19 mouse cellular contexts compared by ENCODE assay signal in genomic region chr7:133013923-133014322, GRCm38 (mm10).
DNase-seq lines count a peak whose midpoint lies in the region; ATAC-seq and TF ChIP-seq lines count a peak whose summit lies in the region.
"Had no signal": no experiment of that assay in that cellular context is flagged by ENCODE, and none has a peak within 500 bp of the region (broad histone marks: within the 10 kb centered on the region; RNA-seq: fewer than 3 reads in every experiment).

No protein-coding gene starts in this region.

- H3K27me3 ChIP-seq in forebrain, embryonic 10.5 days (ENCODE audit: poor library complexity, severe bottlenecking), result no peaks in the 10 kb centered on the region
- H3K27me3 ChIP-seq in forebrain, embryonic 15.5 days, result no peaks in the 10 kb centered on the region
- H3K27me3 ChIP-seq in heart, embryonic 11.5 days (ENCODE audit: control insufficient read depth, insufficient read depth, low read length), result no peaks in the 10 kb centered on the region
- H3K27me3 ChIP-seq in midbrain, embryonic 10.5 days (ENCODE audit: low read depth, poor library complexity, severe bottlenecking), result no peaks in the 10 kb centered on the region
- H3K27me3 ChIP-seq in midbrain, postnatal 0 days (ENCODE audit: insufficient read depth, low read length), result no peaks in the 10 kb centered on the region
- H3K27me3 ChIP-seq in embryonic facial prominence, embryonic 10.5 days (replicated peaks; ENCODE audit: low read depth, poor library complexity, severe bottlenecking), result no peaks in the 10 kb centered on the region
- H3K27me3 ChIP-seq: heart, embryonic 12.5 days; hindbrain, embryonic 15.5 days; Patski had no signal

- peaks cover 82% of the 10 kb centered on the region for H3K4me1 ChIP-seq in forebrain, embryonic 10.5 days
- peaks cover 72% of the 10 kb centered on the region for H3K4me1 ChIP-seq in forebrain, embryonic 15.5 days
- peaks cover 49% of the 10 kb centered on the region for H3K4me1 ChIP-seq in heart, embryonic 11.5 days (ENCODE audit: control insufficient read depth, insufficient read depth, low read length)
- peaks cover 88% of the 10 kb centered on the region for H3K4me1 ChIP-seq in midbrain, embryonic 10.5 days
- peaks cover 16% of the 10 kb centered on the region; the same call in 1 of the 2 replicates for H3K4me1 ChIP-seq in midbrain, postnatal 0 days (ENCODE audit: insufficient read depth, low read length)
- H3K4me1 ChIP-seq in embryonic facial prominence, embryonic 10.5 days, result peaks cover 75% of the 10 kb centered on the region

- H3K9me3 ChIP-seq in forebrain, embryonic 10.5 days, result no peaks in the 10 kb centered on the region
- H3K9me3 ChIP-seq in forebrain, embryonic 15.5 days, result no peaks in the 10 kb centered on the region
- no peaks in the 10 kb centered on the region for H3K9me3 ChIP-seq in heart, embryonic 11.5 days (replicated peaks; ENCODE audit: control insufficient read depth, low read length)
- no peaks in the 10 kb centered on the region for H3K9me3 ChIP-seq in midbrain, embryonic 10.5 days (replicated peaks)
- no peaks in the 10 kb centered on the region for H3K9me3 ChIP-seq in midbrain, postnatal 0 days (ENCODE audit: low read length)
- H3K9me3 ChIP-seq in embryonic facial prominence, embryonic 10.5 days, result no peaks in the 10 kb centered on the region
- H3K9me3 ChIP-seq: heart, embryonic 12.5 days; hindbrain, embryonic 10.5 days; hindbrain, embryonic 15.5 days had no signal

- 89% methylated on average over 10 of the region's 10 CpGs for WGBS in forebrain, embryonic 10.5 days
- 92% methylated on average over 10 of the region's 10 CpGs for WGBS in forebrain, embryonic 15.5 days
- WGBS in heart, embryonic 11.5 days (ENCODE audit: insufficient replicate concordance), result 88% methylated on average over 10 of the region's 10 CpGs
- 93% methylated on average over 10 of the region's 10 CpGs for WGBS in midbrain, embryonic 10.5 days
- 94% methylated on average over 10 of the region's 10 CpGs for WGBS in midbrain, postnatal 0 days
- WGBS in embryonic facial prominence, embryonic 10.5 days, result 92% methylated on average over 10 of the region's 10 CpGs

- peak overlapping the region; percentile 80 for H3K27ac ChIP-seq in forebrain, embryonic 10.5 days
- no peak overlapping the region for H3K27ac ChIP-seq in forebrain, embryonic 15.5 days (replicated peaks)
- H3K27ac ChIP-seq in heart, embryonic 11.5 days (ENCODE audit: low read depth, low read length), result no peak overlapping the region
- H3K27ac ChIP-seq in midbrain, embryonic 10.5 days (replicated peaks), result peak overlapping the region; percentile 82
- H3K27ac ChIP-seq in midbrain, postnatal 0 days (ENCODE audit: low read depth, low read length), result no peak overlapping the region
- H3K27ac ChIP-seq in embryonic facial prominence, embryonic 10.5 days (replicated peaks), result peak overlapping the region; percentile 69; the same call in 1 of the 2 replicates

- no peak overlapping the region for H3K4me2 ChIP-seq in forebrain, embryonic 15.5 days (replicated peaks)
- no peak overlapping the region for H3K4me2 ChIP-seq in heart, embryonic 11.5 days
- H3K4me2 ChIP-seq in midbrain, postnatal 0 days (ENCODE audit: low read depth, low read length, poor library complexity, severe bottlenecking), result no peak overlapping the region
- H3K4me2 ChIP-seq: heart, embryonic 12.5 days; hindbrain, embryonic 15.5 days had no signal

- peaks cover 48% of the 10 kb centered on the region for H3K36me3 ChIP-seq in forebrain, embryonic 10.5 days (replicated peaks)
- no peaks in the 10 kb centered on the region for H3K36me3 ChIP-seq in forebrain, embryonic 15.5 days
- H3K36me3 ChIP-seq in heart, embryonic 11.5 days (ENCODE audit: control insufficient read depth, insufficient read depth, low read length), result 0 out of 2 replicates have a peak, but pooled peaks cover 4% of the 10 kb centered on the region
- peaks cover 35% of the 10 kb centered on the region for H3K36me3 ChIP-seq in midbrain, embryonic 10.5 days
- H3K36me3 ChIP-seq in midbrain, postnatal 0 days (ENCODE audit: insufficient read depth, low read length), result no peaks in the 10 kb centered on the region
- H3K36me3 ChIP-seq in embryonic facial prominence, embryonic 10.5 days (replicated peaks), result peaks cover 59% of the 10 kb centered on the region
- H3K36me3 ChIP-seq: hindbrain, embryonic 15.5 days had no signal

- H3K9ac ChIP-seq in forebrain, embryonic 15.5 days (replicated peaks), result no peak overlapping the region
- 0 out of 2 replicates have a peak overlapping the region, but pooled peaks have one; percentile 6 for H3K9ac ChIP-seq in heart, embryonic 11.5 days (ENCODE audit: low read depth, low read length)
- H3K9ac ChIP-seq in midbrain, postnatal 0 days (replicated peaks; ENCODE audit: low read length, poor library complexity, severe bottlenecking), result no peak overlapping the region
- H3K9ac ChIP-seq: hindbrain, embryonic 15.5 days had no signal

- ATAC-seq in forebrain, embryonic 15.5 days (replicated peaks), result no peak
- ATAC-seq in heart, embryonic 11.5 days (replicated peaks; ENCODE audit: insufficient number of reproducible peaks, low FRiP score, low TSS enrichment), result no peak
- ATAC-seq in midbrain, postnatal 0 days (ENCODE audit: low FRiP score), result no peak
- ATAC-seq: activated CD4-positive, CD25-positive, alpha-beta regulatory T cell, adult 4 months; inflammation-experienced regulatory T-cells, adult 6 months; Patski had no signal

- no peak overlapping the region for H3K4me3 ChIP-seq in forebrain, embryonic 10.5 days
- no peak overlapping the region for H3K4me3 ChIP-seq in forebrain, embryonic 15.5 days
- no peak overlapping the region for H3K4me3 ChIP-seq in heart, embryonic 11.5 days (ENCODE audit: low read depth, low read length)
- no peak overlapping the region for H3K4me3 ChIP-seq in midbrain, embryonic 10.5 days
- no peak overlapping the region for H3K4me3 ChIP-seq in midbrain, postnatal 0 days (ENCODE audit: low read depth, low read length)
- no peak overlapping the region for H3K4me3 ChIP-seq in embryonic facial prominence, embryonic 10.5 days
- H3K4me3 ChIP-seq: gastrocnemius, adult 2 months; heart, embryonic 12.5 days; hindbrain, embryonic 10.5 days; hindbrain, embryonic 15.5 days had no signal

- no peak for DNase-seq in forebrain, embryonic 10.5 days (ENCODE audit: extremely low spot score, low spot score)
- DNase-seq in heart, adult 18-20 months, result no peak
- DNase-seq in midbrain, embryonic 10.5 days (ENCODE audit: low spot score), result no peak
- DNase-seq in midbrain, postnatal 0 days (ENCODE audit: low spot score), result no peak
- DNase-seq in embryonic facial prominence, embryonic 10.5 days (ENCODE audit: low spot score), result no peak
- DNase-seq in left cerebral cortex, adult 9 months (ENCODE audit: low spot score in 2 of 2), result no peak
- DNase-seq: adrenal gland, postnatal 14 days; cerebellum, postnatal 10 days; gastrocnemius, adult 2 months; gastrocnemius, postnatal 25 days; kidney, adult 11 months had no signal

- TF ChIP-seq CTCF in midbrain, postnatal 0 days (IDR thresholded peaks at IDR 0.05), result no peak

Comparison
In these comparisons a context has a peak if more than half of its experiments do, and no peak if none do; other contexts are left out.
1. H3K27ac ChIP-seq: peak in forebrain, embryonic 10.5 days (single experiment), midbrain, embryonic 10.5 days (single experiment) and embryonic facial prominence, embryonic 10.5 days (single experiment); none in forebrain, embryonic 15.5 days (single experiment), heart, embryonic 11.5 days (single experiment) and midbrain, postnatal 0 days (single experiment).